Mouse (Mus musculus) limb, embryonic 13.5 days (tissue): Measurements from ENCODE around the gene Usp17ld. TPM values are rescaled to one million over a fixed set of nuclear protein-coding genes. Genes with fewer than 3 reads are reported as not detected.
"Not testable (repeated sequence)": the region's sequence is repeated elsewhere in the genome, so short reads cannot be mapped to it uniquely, and the experiment has no call there.

Experiments used
- ATAC-seq: fragments of 200-750 bp; cut with Nextera tagmentation; 2 replicates; pipeline ENCODE4 v1.8.0; 2017; ENCODE audit warnings: low read depth, moderate number of reproducible peaks, moderate TSS enrichment; ENCODE audit not compliant: low FRiP score
- H3K27ac ChIP-seq: fragments of 300-500 bp; sonication (generic); 2 replicates; pipeline ENCODE4 v1.5.1; 2015; ENCODE audit warnings: inconsistent platforms, mild to moderate bottlenecking, moderate library complexity
- H3K27me3 ChIP-seq: fragments of 300-500 bp; sonication (generic); 2 replicates; pipeline ENCODE4 v1.6.1; 2015; ENCODE audit warnings: mild to moderate bottlenecking, inconsistent platforms
- H3K36me3 ChIP-seq: fragments of 300-500 bp; sonication (generic); 2 replicates; pipeline ENCODE4 v1.6.1; 2015; ENCODE audit warnings: inconsistent platforms, mild to moderate bottlenecking, moderate library complexity
- H3K4me1 ChIP-seq: fragments of 300-500 bp; sonication (generic); 2 replicates; pipeline ENCODE4 v1.6.1; 2015; ENCODE audit warnings: inconsistent platforms
- H3K4me2 ChIP-seq: fragments of 300-500 bp; sonication (generic); replicated peaks from 2 replicates; pipeline ENCODE4 v1.6.1; 2015; ENCODE audit warnings: inconsistent platforms, mild to moderate bottlenecking, moderate library complexity
- H3K4me3 ChIP-seq: fragments of 300-500 bp; sonication (generic); 2 replicates; pipeline ENCODE4 v1.5.1; 2015; ENCODE audit warnings: moderate library complexity, mild to moderate bottlenecking, inconsistent platforms
- H3K9ac ChIP-seq: fragments of 300-500 bp; sonication (generic); 2 replicates; pipeline ENCODE4 v1.6.1; 2015; ENCODE audit warnings: mild to moderate bottlenecking, inconsistent platforms
- H3K9me3 ChIP-seq: fragments of 300-500 bp; sonication (generic); 2 replicates; pipeline ENCODE4 v1.6.1; 2016; ENCODE audit warnings: inconsistent platforms
- WGBS: fragments of 180-500 bp; shearing (Covaris S2); methylation state at CpG from one replicate; pipeline ENCODE4 v1.1.7; 2015; 5-methylcytosine and 5-hydroxymethylcytosine counted together
- microRNA-seq: library from miRNA; unstranded; fragments of <30 nt; microRNA quantifications from one replicate; pipeline ENCODE4, GENCODE M21; 2016
- polyA plus RNA-seq: library from polyadenylated mRNA; unstranded; fragments of >200 nt; fragmentation: Nextera tagmentation; extraction: Ambion mirVana; gene quantifications from 2 replicates; pipeline ENCODE4 v1.2.1, GENCODE M21; 2015

Usp17ld gene
- polyA plus RNA-seq = not detected in 2 replicates

DNA sequence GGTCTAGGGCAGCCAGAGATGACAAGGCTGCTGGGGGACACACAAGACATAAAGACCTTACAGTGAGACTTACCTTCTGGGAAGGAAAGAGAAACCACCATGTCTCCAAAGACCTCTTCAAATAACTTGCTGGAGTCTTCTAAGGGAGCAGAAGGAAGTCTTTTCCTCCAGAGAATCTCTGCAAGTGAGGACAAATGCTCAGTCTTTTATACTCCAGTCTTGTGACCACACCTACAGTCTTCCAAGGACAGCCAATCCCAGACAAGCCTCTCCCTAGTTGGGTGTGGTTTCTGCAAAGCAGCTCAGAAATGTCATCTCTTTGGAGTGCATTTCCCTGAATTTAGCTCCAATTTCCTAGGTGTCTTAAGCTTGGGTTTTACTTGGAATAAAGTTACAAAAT, at the start of gene Usp17ld:
Gene Usp17ld (minus strand): TSS at position 101 of the 400 bp plus-strand sequence.
- not testable (repeated sequence) for H3K36me3 ChIP-seq, H3K9me3 ChIP-seq, H3K4me3 ChIP-seq, H3K27me3 ChIP-seq, H3K4me1 ChIP-seq, H3K4me2 ChIP-seq, H3K27ac ChIP-seq, H3K9ac ChIP-seq, ATAC-seq

DNA sequence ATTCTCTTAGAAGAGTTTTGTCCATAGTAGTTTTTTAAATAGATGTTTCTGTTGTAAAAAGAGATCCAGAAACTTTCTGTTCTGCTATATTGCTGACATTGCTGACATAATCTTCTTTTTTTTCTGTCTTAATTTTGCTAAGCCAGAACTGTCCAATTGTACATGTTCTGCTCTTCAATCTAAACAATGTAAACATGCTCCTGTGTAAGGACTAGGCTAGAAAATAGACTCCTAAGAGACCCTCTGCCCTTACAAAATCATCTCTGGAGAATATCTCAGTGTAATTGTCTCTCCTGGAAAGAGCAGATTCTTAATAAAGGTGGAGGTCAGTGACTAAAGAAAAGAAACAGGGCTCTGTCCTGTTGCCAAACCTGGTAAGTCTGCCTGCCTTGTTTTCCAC, 35.6 kb downstream of the Usp17ld start, which contains the start of gene Olfr594:
Gene Olfr594 (plus strand): TSS at position 301 of the 400 bp plus-strand sequence.
- Histone ChIP-seq H3K36me3 (no peaks in the 10 kb centered on the region), H3K9me3 (no peaks in the 10 kb centered on the region), H3K4me2 (no peak within 1 kb of the TSS), H3K27ac (no peak within 1 kb of the TSS), H3K4me1 (no peaks in the 10 kb centered on the region), H3K4me3 (no peak within 1 kb of the TSS), H3K27me3 (no peaks in the 10 kb centered on the region), H3K9ac (no peak within 1 kb of the TSS)
- ATAC-seq = no peak

DNA sequence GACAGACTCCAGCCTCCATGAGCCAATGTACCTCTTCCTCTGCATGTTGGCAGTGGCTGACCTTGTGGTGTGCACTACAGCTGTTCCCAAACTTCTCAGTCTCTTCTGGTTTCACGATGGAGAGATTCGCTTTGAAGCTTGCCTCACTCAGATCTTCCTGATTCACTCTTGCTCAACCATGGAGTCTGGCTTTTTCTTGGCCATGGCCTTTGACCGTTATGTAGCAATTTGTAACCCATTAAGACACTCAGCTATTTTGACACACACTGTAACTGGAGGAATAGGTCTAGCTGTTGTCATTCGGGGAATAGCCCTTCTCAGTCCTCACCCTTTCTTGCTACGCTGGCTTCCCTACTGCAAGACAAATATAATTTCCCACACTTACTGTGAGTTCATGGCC, 40.3 kb downstream of the Usp17ld start:
- H3K4me3 ChIP-seq, H3K9ac ChIP-seq, H3K36me3 ChIP-seq, H3K9me3 ChIP-seq, H3K4me1 ChIP-seq, H3K27ac ChIP-seq, ATAC-seq, H3K27me3 ChIP-seq, H3K4me2 ChIP-seq: not testable (repeated sequence)
- 91% methylated on average over 5 of the region's 5 CpGs for WGBS

DNA sequence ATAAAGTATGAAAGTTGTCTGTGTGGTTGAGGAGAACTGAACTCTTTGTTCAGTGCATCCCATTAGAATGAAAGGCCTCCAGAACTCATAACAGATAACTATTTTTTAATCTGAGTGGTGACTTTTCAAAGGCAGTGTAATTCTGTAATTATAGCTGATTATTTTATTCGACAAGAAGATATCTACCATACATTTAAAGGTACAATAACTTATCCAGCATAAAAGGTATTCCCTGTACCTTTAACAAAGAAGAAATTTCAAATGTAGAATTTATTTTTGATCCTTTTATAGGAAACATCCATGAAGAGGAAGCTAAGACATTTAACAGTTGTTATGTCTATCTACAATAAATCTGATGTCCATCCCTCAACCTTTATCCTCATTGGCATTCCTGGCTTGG, 40.7 kb downstream of the Usp17ld start, which contains the start of gene Olfr593:
Gene Olfr593 (plus strand): TSS at position 301 of the 400 bp plus-strand sequence.
- no peaks in the 10 kb centered on the region for H3K4me1 ChIP-seq
- H3K9ac ChIP-seq = no peak within 1 kb of the TSS
- no peak within 1 kb of the TSS for H3K4me2 ChIP-seq
- H3K4me3 ChIP-seq = no peak within 1 kb of the TSS
- no peak for ATAC-seq
- no peaks in the 10 kb centered on the region for H3K36me3 ChIP-seq
- H3K27ac ChIP-seq = no peak within 1 kb of the TSS
- H3K27me3 ChIP-seq = no peaks in the 10 kb centered on the region
- H3K9me3 ChIP-seq = no peaks in the 10 kb centered on the region
- WGBS = 75% methylated on average over 1 of the region's 1 CpGs

Small RNA genes lying within 50 kb of the gene (microRNA-seq; reads per million reads assigned to microRNA genes)
- not detected for gene Gm23550
- not detected for gene Gm25171

Other genes starting within 250 kb of the Usp17ld start
- not detected in 2 replicates for gene Olfr582, start 214.5 kb downstream of the Usp17ld start, polyA plus RNA-seq
- not detected in 2 replicates for gene Olfr583, start 201.2 kb downstream of the Usp17ld start, polyA plus RNA-seq
- not detected in 2 replicates for gene Olfr584, start 170.6 kb downstream of the Usp17ld start, polyA plus RNA-seq
- gene Olfr585, start 154.8 kb downstream of the Usp17ld start, polyA plus RNA-seq = not detected in 2 replicates
- not detected in 2 replicates for gene Olfr586, start 126.9 kb downstream of the Usp17ld start, polyA plus RNA-seq
- not detected in 2 replicates for gene Olfr588-ps1, start 111.6 kb downstream of the Usp17ld start, polyA plus RNA-seq
- not detected in 2 replicates for gene Olfr589, start 96.1 kb downstream of the Usp17ld start, polyA plus RNA-seq
- not detected in 2 replicates for gene Olfr591, start 74.2 kb downstream of the Usp17ld start, polyA plus RNA-seq
- gene Olfr592, start 67.7 kb downstream of the Usp17ld start, polyA plus RNA-seq = not detected in 2 replicates
- not detected in 2 replicates for gene Olfr593, start 40.6 kb downstream of the Usp17ld start, polyA plus RNA-seq
- not detected in 2 replicates for gene Olfr594, start 35.5 kb downstream of the Usp17ld start, polyA plus RNA-seq
- gene Olfr596, start 53.1 kb upstream of the Usp17ld start, polyA plus RNA-seq = not detected in 2 replicates
- gene Olfr597, start 63.8 kb upstream of the Usp17ld start, polyA plus RNA-seq = not detected in 2 replicates
- not detected in 2 replicates for gene Olfr598, start 71.1 kb upstream of the Usp17ld start, polyA plus RNA-seq
- not detected in 2 replicates for gene Olfr599, start 83.4 kb upstream of the Usp17ld start, polyA plus RNA-seq
- not detected in 2 replicates for gene Olfr600, start 97.2 kb upstream of the Usp17ld start, polyA plus RNA-seq
- not detected in 2 replicates for gene Olfr601, start 110.2 kb upstream of the Usp17ld start, polyA plus RNA-seq
- gene Olfr603, start 133.7 kb upstream of the Usp17ld start, polyA plus RNA-seq = not detected in 2 replicates
- gene Usp17lc, start 162.6 kb upstream of the Usp17ld start, polyA plus RNA-seq = not detected in 2 replicates
- not detected in 2 replicates for gene Olfr605, start 192.9 kb upstream of the Usp17ld start, polyA plus RNA-seq
- gene Olfr606, start 196.5 kb upstream of the Usp17ld start, polyA plus RNA-seq = not detected in 2 replicates
- gene Olfr607, start 211.6 kb upstream of the Usp17ld start, polyA plus RNA-seq = not detected in 2 replicates
- gene Olfr608, start 217.4 kb upstream of the Usp17ld start, polyA plus RNA-seq = not detected in 2 replicates
- not detected in 2 replicates for gene Olfr609, start 245.6 kb upstream of the Usp17ld start, polyA plus RNA-seq